Mouse (Mus musculus): Measurements from ENCODE around the gene Mks1. TPM values are rescaled to one million over a fixed set of nuclear protein-coding genes. Genes with fewer than 3 reads are reported as not detected.

Mks1 gene
- polyA plus RNA-seq, 1 experiment from 2014 or later, result 12.6 TPM

- Histone ChIP-seq H3K9ac (replicated peaks; ENCODE audit: low read length) (no peak overlapping the region), H3K27me3 (ENCODE audit: control insufficient read depth, insufficient read depth, low read length) (no peaks in the 10 kb centered on the region), H3K4me3 (replicated peaks; ENCODE audit: low read depth, low read length) (no peak overlapping the region), H3K4me1 (ENCODE audit: control insufficient read depth, insufficient read depth, low read length) (no peaks in the 10 kb centered on the region), H3K36me3 (ENCODE audit: control insufficient read depth, insufficient read depth, low read length) (no peaks in the 10 kb centered on the region), H3K27ac (replicated peaks; ENCODE audit: low read depth, low read length) (no peak overlapping the region), H3K4me2 (ENCODE audit: low read length) (no peak overlapping the region), H3K9me3 (ENCODE audit: control insufficient read depth, low read length) (no peaks in the 10 kb centered on the region)
- no peak for ATAC-seq (ENCODE audit: low FRiP score, low TSS enrichment)
- DNase-seq, result no peak
- 84% methylated on average over 5 of the region's 5 CpGs for WGBS
Observed at GRCm38 (mm10) chr11:87884856-87885255, 31.8 kb downstream of the Mks1 start.

DNA sequence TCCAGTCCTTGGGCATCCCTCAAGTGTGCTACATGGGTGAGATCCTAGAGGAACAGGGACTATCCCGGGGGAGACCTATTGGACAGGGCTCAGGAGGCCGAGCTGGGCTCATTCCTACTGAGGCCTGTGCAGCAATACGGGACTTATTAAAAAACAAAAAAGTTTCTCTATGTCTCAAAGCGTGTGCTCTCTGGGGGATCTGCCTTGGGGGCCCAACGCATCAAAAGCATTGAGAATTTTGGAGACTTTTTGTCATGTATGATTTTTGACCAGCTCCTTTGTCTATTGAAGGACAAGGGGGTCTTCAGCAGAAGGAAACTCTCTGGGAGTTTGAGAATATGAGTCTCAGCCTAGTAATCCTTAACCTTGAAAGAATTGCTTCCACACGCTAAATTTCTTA lies 39.2 kb downstream of the Mks1 start, which contains the start of gene Olfr462:
Gene Olfr462 (minus strand): TSS at position 101 of the 400 bp plus-strand sequence.
- Histone ChIP-seq H3K27me3 (ENCODE audit: control insufficient read depth, insufficient read depth, low read length) (no peaks in the 10 kb centered on the region), H3K4me2 (ENCODE audit: low read length) (no peak within 1 kb of the TSS), H3K9me3 (ENCODE audit: control insufficient read depth, low read length) (no peaks in the 10 kb centered on the region), H3K4me3 (replicated peaks; ENCODE audit: low read depth, low read length) (no peak within 1 kb of the TSS), H3K27ac (replicated peaks; ENCODE audit: low read depth, low read length) (no peak within 1 kb of the TSS), H3K9ac (replicated peaks; ENCODE audit: low read length) (no peak within 1 kb of the TSS), H3K36me3 (ENCODE audit: control insufficient read depth, insufficient read depth, low read length) (no peaks in the 10 kb centered on the region), H3K4me1 (ENCODE audit: control insufficient read depth, insufficient read depth, low read length) (no peaks in the 10 kb centered on the region)
- WGBS, result 92% methylated on average over 6 of the region's 6 CpGs
- DNase-seq (no peak), ATAC-seq (ENCODE audit: low FRiP score, low TSS enrichment) (no peak)

DNA sequence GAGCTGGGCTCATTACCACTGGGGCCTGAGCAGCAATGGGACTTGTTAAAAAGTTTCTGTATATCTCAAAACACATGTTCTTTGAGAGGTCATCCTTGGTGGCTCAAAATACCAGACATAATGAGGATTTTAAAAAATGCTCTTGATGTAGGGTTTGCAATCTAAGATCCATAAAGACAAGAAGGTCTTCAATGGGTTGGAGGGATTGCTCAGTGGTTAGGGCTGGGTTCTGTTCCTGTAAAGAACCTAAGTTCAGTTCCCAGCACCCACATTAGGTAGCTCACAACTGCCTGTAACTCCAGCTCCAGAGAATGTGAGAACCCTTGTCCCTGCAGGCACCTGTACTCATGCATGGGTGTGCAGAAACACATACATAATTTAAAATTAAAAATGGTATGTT lies 44.3 kb downstream of the Mks1 start, which contains the start of gene Olfr463:
Gene Olfr463 (minus strand): TSS at position 101 of the 400 bp plus-strand sequence.
- no peak within 1 kb of the TSS for H3K27ac ChIP-seq (replicated peaks; ENCODE audit: low read depth, low read length)
- H3K36me3 ChIP-seq (ENCODE audit: control insufficient read depth, insufficient read depth, low read length), result no peaks in the 10 kb centered on the region
- no peaks in the 10 kb centered on the region for H3K9me3 ChIP-seq (ENCODE audit: control insufficient read depth, low read length)
- H3K4me2 ChIP-seq (ENCODE audit: low read length), result no peak within 1 kb of the TSS
- no peak for DNase-seq
- H3K4me3 ChIP-seq (replicated peaks; ENCODE audit: low read depth, low read length), result no peak within 1 kb of the TSS
- H3K9ac ChIP-seq (replicated peaks; ENCODE audit: low read length), result no peak within 1 kb of the TSS
- H3K4me1 ChIP-seq (ENCODE audit: control insufficient read depth, insufficient read depth, low read length), result no peaks in the 10 kb centered on the region
- H3K27me3 ChIP-seq (ENCODE audit: control insufficient read depth, insufficient read depth, low read length), result no peaks in the 10 kb centered on the region
- ATAC-seq (ENCODE audit: low FRiP score, low TSS enrichment), result no peak

DNA sequence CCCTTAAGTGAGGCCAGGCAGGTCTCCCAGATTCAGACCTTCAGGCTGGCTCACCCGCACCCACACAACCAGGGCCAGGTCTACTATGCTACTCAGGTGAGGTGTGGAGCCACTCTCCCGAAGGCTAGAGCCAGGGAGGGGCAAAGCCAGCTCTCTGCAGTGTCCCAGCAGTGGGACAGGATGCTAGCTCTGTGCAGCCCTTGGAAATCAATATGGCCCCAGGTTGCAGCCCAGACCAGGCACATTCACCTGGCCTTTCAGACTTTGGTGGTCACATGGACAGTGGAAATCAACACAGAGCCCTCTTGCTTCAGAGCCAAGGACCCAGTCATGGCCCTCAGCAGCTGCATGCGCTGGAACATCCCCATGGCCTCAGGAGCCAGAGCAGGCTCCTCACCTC lies 51.3 kb downstream of the Mks1 start:
- no peaks in the 10 kb centered on the region for H3K36me3 ChIP-seq (ENCODE audit: control insufficient read depth, insufficient read depth, low read length)
- no peak overlapping the region for H3K9ac ChIP-seq (replicated peaks; ENCODE audit: low read length)
- no peaks in the 10 kb centered on the region for H3K9me3 ChIP-seq (ENCODE audit: control insufficient read depth, low read length)
- H3K4me2 ChIP-seq (ENCODE audit: low read length), result no peak overlapping the region
- 84% methylated on average over 3 of the region's 3 CpGs for WGBS
- ATAC-seq (ENCODE audit: low FRiP score, low TSS enrichment) (no peak), DNase-seq (no peak)
- no peaks in the 10 kb centered on the region for H3K4me1 ChIP-seq (ENCODE audit: control insufficient read depth, insufficient read depth, low read length)
- H3K4me3 ChIP-seq (replicated peaks; ENCODE audit: low read depth, low read length), result no peak overlapping the region
- no peak overlapping the region for H3K27ac ChIP-seq (replicated peaks; ENCODE audit: low read depth, low read length)
- H3K27me3 ChIP-seq (ENCODE audit: control insufficient read depth, insufficient read depth, low read length), result no peaks in the 10 kb centered on the region

Other genes starting within 250 kb of the Mks1 start
- gene Hsf5, start 236.1 kb upstream of the Mks1 start, polyA plus RNA-seq (2014; fragmentation: Nextera tagmentation; extraction: Ambion mirVana), result 0.37 and 0.46 TPM in 2 replicates
- gene Rnf43, start 190.5 kb upstream of the Mks1 start, polyA plus RNA-seq (2014; fragmentation: Nextera tagmentation; extraction: Ambion mirVana), result 0.28 and 0.78 TPM in 2 replicates
- gene Supt4a, start 115.7 kb upstream of the Mks1 start, polyA plus RNA-seq (2014; fragmentation: Nextera tagmentation; extraction: Ambion mirVana), result 150 and 163 TPM in 2 replicates
- 54.5 and 63.4 TPM in 2 replicates for gene Tspoap1, start 92.7 kb upstream of the Mks1 start, polyA plus RNA-seq (2014; fragmentation: Nextera tagmentation; extraction: Ambion mirVana)
- 0.47 TPM in 1 of 2 replicates, not detected in the other for gene Mpo, start 59.6 kb upstream of the Mks1 start, polyA plus RNA-seq (2014; fragmentation: Nextera tagmentation; extraction: Ambion mirVana)
- gene Lpo, start 24.9 kb upstream of the Mks1 start, polyA plus RNA-seq (2014; fragmentation: Nextera tagmentation; extraction: Ambion mirVana), result 1.3 and 1.7 TPM in 2 replicates
- 0.22 TPM in 1 of 2 replicates, not detected in the other for gene Epx, start 22.3 kb downstream of the Mks1 start, polyA plus RNA-seq (2014; fragmentation: Nextera tagmentation; extraction: Ambion mirVana)
- gene Olfr462, start 39.1 kb downstream of the Mks1 start, polyA plus RNA-seq (2014; fragmentation: Nextera tagmentation; extraction: Ambion mirVana), result not detected in 2 replicates
- gene Olfr463, start 44.2 kb downstream of the Mks1 start, polyA plus RNA-seq (2014; fragmentation: Nextera tagmentation; extraction: Ambion mirVana), result not detected in 2 replicates
- 0.18 and 0.26 TPM in 2 replicates for gene Olfr464, start 67.8 kb downstream of the Mks1 start, polyA plus RNA-seq (2014; fragmentation: Nextera tagmentation; extraction: Ambion mirVana)
- gene Dynll2, start 134.3 kb downstream of the Mks1 start, polyA plus RNA-seq (2014; fragmentation: Nextera tagmentation; extraction: Ambion mirVana), result 28.3 and 46.5 TPM in 2 replicates
- 225 and 342 TPM in 2 replicates for gene Srsf1, start 194.2 kb downstream of the Mks1 start, polyA plus RNA-seq (2014; fragmentation: Nextera tagmentation; extraction: Ambion mirVana)
- gene Vezf1, start 215.1 kb downstream of the Mks1 start, polyA plus RNA-seq (2014; fragmentation: Nextera tagmentation; extraction: Ambion mirVana), result 58.9 and 69.9 TPM in 2 replicates
- 29.6 and 31.1 TPM in 2 replicates for gene Cuedc1, start 244.8 kb downstream of the Mks1 start, polyA plus RNA-seq (2014; fragmentation: Nextera tagmentation; extraction: Ambion mirVana)